Mouse (Mus musculus) ES-E14 (cell line): Measurements from ENCODE around the gene Foxo4. TPM values are rescaled to one million over a fixed set of nuclear protein-coding genes. Genes with fewer than 3 reads are reported as not detected.

ENCODE experiments used
- DNase-seq: peaks from one replicate; pipeline ENCODE4 v3.0.0-alpha.2; 2013; ENCODE audit warnings: low read depth, low spot score
- H3K27ac ChIP-seq: 2 replicates; pipeline ENCODE4 v1.5.1; 2012; ENCODE audit warnings: low read depth, mild to moderate bottlenecking, low read length, moderate library complexity, mixed read lengths; ENCODE audit not compliant: poor library complexity, insufficient read depth, severe bottlenecking
- H3K36me3 ChIP-seq: 2 replicates; pipeline ENCODE4 v1.6.1; 2012; ENCODE audit warnings: mild to moderate bottlenecking, low read length, moderate library complexity, mixed read lengths; ENCODE audit not compliant: control insufficient read depth, poor library complexity, insufficient read depth, severe bottlenecking
- H3K4me1 ChIP-seq, 2 experiments: fragments of 150-350 bp in 1 of 2; sonication (generic) in 1 of 2; 2 replicates each; pipeline ENCODE4 v1.6.1; 2012; ENCODE audit warnings: low read length in 2 of 2, mild to moderate bottlenecking in 1 of 2, mixed read lengths in 1 of 2; ENCODE audit not compliant: control insufficient read depth in 2 of 2, insufficient read depth in 2 of 2, poor library complexity in 1 of 2
- H3K4me3 ChIP-seq, 2 experiments: fragments of 150-350 bp in 1 of 2; sonication (generic) in 1 of 2; 2 replicates each; pipeline ENCODE4 v1.5.1; 2012; ENCODE audit warnings: low read length in 2 of 2, low read depth in 1 of 2, mild to moderate bottlenecking in 1 of 2, mixed read lengths in 1 of 2; ENCODE audit not compliant: insufficient read depth in 1 of 2, poor library complexity in 1 of 2, severe bottlenecking in 1 of 2
- H3K9ac ChIP-seq: 2 replicates; pipeline ENCODE4 v1.6.1; 2012; ENCODE audit warnings: low read depth, mild to moderate bottlenecking, low read length, mixed read lengths; ENCODE audit not compliant: poor library complexity, insufficient read depth, severe bottlenecking
- H3K9me3 ChIP-seq: fragments of 150-350 bp; sonication (generic); 2 replicates; pipeline ENCODE4 v1.6.1; 2012; ENCODE audit warnings: low read depth, mild to moderate bottlenecking, low read length; ENCODE audit not compliant: control insufficient read depth, insufficient read depth
- CHD2 ChIP-seq: IDR thresholded peaks from 2 replicates; pipeline ENCODE4 v1.6.1; 2014; ENCODE audit warnings: mild to moderate bottlenecking, low read depth, low read length, inconsistent platforms
- HCFC1 ChIP-seq: IDR thresholded peaks from 2 replicates; pipeline ENCODE4 v1.6.1; 2012; ENCODE audit warnings: low read length, inconsistent platforms, borderline replicate concordance; ENCODE audit not compliant: insufficient read depth
- MAFK ChIP-seq: IDR thresholded peaks from 2 replicates; pipeline ENCODE4 v1.6.1; 2014; ENCODE audit warnings: mild to moderate bottlenecking, low read depth, low read length, inconsistent platforms; ENCODE audit not compliant: insufficient read depth
- ZC3H11A ChIP-seq: IDR thresholded peaks from 2 replicates; pipeline ENCODE4 v1.6.1; 2012; ENCODE audit warnings: low read depth, mild to moderate bottlenecking, inconsistent platforms, low read length, borderline replicate concordance
- ZNF384 ChIP-seq: IDR thresholded peaks from 2 replicates; pipeline ENCODE4 v1.6.1; 2012; ENCODE audit warnings: low read depth, low read length, inconsistent platforms
- in situ Hi-C, 2 experiments: fragments of 600-800 bp; cut with MboI; formaldehyde crosslinking; loops; one replicate each; pipeline ENCODE4 v1.15.1; 2025; ENCODE audit warnings: low sequenced_read_pairs in 2 of 2, inconsistent platforms in 1 of 2; ENCODE audit not compliant: unreplicated experiment in 2 of 2
- total RNA-seq: library from RNA; depleted of rRNA; stranded (reverse); fragments of 300-350 nt; gene quantifications from 2 replicates; pipeline ENCODE4 v1.2.3, GENCODE M21; 2012

Foxo4 gene
- total RNA-seq, 1 experiment = 38.9 TPM

DNA sequence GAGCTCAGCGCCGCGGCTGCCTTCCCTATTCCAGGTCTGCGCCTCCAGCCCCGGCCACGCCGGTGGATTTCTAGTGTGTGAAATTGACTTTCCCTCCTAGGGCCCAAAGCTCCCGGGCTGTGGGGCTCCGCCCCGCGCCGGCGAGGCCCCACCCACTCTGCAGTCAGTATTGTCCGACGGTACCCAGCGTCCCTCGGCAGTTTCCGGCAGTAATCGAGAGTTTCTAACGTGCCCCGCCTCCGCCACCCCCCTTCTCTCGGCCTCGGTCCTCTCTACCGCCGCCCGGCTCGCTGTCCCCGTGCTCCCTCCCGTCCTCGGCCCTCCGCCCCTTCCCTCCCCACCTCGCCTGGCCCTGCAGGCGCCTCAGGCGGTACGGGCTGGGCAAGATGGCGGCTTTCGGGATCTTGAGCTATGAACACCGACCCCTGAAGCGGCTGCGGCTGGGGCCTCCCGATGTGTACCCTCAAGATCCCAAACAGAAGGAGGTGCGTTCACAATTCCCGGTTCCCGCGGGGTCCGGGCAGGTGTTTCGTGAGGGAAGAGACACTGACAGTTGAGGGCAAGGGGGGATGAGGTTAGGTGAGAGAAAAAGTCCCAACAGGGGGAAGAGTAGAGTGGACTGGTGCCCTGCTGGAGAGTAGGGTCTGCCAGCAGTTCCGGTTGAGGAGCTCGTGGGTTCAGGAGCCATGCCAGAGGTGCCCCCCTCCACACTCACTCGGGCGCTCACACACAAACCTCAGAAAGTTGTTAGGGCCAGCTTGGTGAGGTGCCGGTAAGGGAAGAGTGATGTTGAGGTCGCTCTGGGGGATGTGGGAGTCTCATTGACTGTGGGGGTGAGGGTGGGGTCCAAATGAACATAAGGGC is 19.8 kb downstream of the Foxo4 start, which contains the start of gene Med12:
Gene Med12, plus strand, starts transcription at position 156 of the 864 bp plus-strand sequence.
- Histone ChIP-seq H3K4me1 (0 out of 4 replicates have a peak, but pooled peaks cover 0 to 2% of the 10 kb centered on the region in 2 experiments), H3K36me3 (peaks cover 5% of the 10 kb centered on the region), H3K9me3 (no peaks in the 10 kb centered on the region), H3K27ac (peak within 1 kb of the TSS; percentile 90), H3K9ac (peak within 1 kb of the TSS; percentile 88), H3K4me3 (peak within 1 kb of the TSS; percentile 83 to 88)
- DNase-seq = no peak
- no peak for TF ChIP-seq HCFC1
- TF ChIP-seq CHD2 = no peak
- TF ChIP-seq ZC3H11A = no peak
- TF ChIP-seq MAFK = no peak
- TF ChIP-seq ZNF384 = no peak
- in situ Hi-C loops = no loop called here

DNA sequence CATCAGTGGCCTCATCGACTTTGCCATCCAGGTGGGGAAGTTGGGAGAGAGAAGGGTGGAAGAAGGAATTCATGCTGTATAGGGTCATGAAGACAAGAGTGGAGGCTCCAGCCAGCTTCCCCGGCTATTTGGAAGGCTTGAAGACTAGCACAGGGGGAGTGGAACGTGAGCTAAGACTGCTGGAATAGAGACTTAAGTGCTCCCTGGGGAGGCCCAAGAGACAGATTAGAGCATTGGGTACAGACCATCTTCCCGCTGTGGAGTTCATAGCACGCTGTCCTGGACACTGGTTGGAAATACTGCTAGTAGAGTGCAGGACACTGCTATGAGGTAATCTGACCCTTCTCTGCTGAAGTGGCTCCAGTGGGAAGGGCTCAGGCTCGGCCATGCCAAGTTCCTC is 28.5 kb downstream of the Foxo4 start:
- no peaks in the 10 kb centered on the region for H3K9me3 ChIP-seq
- DNase-seq = no peak
- H3K9ac ChIP-seq = no peak overlapping the region
- H3K36me3 ChIP-seq = peaks cover 32% of the 10 kb centered on the region
- H3K4me3 ChIP-seq = no peak overlapping the region
- no peaks in the 10 kb centered on the region for H3K4me1 ChIP-seq
- in situ Hi-C loops = no loop called here
- TF ChIP-seq MAFK = no peak
- H3K27ac ChIP-seq = no peak overlapping the region

DNA sequence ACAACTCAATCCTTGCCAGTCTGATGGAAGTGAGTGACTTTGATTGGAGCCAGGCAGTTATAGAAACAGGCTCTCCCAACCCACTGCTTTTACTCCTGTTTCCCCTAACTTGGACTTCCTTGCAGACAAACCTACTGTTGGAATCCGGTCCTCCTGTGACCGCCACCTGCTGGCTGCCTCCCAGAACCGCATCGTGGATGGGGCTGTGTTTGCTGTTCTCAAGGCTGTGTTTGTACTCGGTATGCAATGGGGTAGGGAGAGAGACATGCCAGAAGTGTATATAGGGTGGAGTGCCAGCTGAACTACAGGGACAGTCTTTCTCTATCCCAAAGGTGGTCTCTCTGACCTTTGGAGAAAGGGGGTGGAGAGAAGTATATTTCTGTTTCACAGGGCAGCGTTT is 31.2 kb downstream of the Foxo4 start:
- Histone ChIP-seq H3K4me1 (no peaks in the 10 kb centered on the region), H3K9ac (no peak overlapping the region), H3K4me3 (no peak overlapping the region), H3K9me3 (no peaks in the 10 kb centered on the region), H3K27ac (no peak overlapping the region), H3K36me3 (peaks cover 43% of the 10 kb centered on the region)
- in situ Hi-C loops = no loop called here
- no peak for DNase-seq
- TF ChIP-seq ZC3H11A (0 out of 2 replicates have a peak, but pooled peaks have one; percentile 21), ZNF384 (no peak)

DNA sequence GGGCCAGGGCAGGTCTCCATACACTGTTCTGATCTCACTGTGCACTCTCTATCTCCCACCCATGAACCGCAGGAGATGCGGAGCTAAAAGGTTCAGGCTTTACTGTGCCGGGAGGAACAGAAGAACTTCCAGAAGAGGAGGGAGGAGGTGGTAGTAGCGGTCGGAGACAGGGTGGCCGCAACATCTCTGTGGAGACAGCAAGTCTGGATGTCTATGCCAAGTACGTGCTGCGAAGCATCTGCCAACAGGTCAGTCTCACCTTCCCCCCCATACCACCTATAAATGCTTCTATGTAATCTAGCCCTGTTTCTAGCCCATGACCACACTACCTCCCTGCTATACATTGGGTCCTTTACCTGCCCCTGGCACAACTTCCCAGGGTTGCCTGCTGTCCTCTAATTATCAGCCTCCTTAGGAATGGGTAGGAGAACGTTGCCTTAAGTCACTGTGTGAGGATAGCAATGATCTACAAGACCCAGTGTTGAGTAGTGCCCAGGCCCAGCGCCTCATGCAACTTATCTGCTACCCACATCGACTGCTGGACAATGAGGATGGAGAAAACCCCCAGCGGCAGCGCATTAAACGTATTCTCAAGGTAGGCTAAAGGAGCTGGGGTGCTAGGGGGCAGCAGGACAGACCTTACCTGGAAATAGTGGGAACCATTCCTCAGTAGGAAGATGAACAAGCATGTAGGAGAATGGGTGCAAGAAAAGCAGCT is 31.8 kb downstream of the Foxo4 start:
- Histone ChIP-seq H3K27ac (no peak overlapping the region), H3K9me3 (no peaks in the 10 kb centered on the region), H3K9ac (no peak overlapping the region), H3K4me3 (no peak overlapping the region), H3K4me1 (no peaks in the 10 kb centered on the region), H3K36me3 (peaks cover 43% of the 10 kb centered on the region)
- in situ Hi-C loops = no loop called here
- no peak for TF ChIP-seq ZC3H11A
- no peak for TF ChIP-seq ZNF384
- no peak for TF ChIP-seq HCFC1
- no peak for TF ChIP-seq MAFK
- TF ChIP-seq CHD2 = no peak
- no peak for DNase-seq
